Mouse (Mus musculus): Measurements from ENCODE around the gene Dixdc1.
A peak's percentile ranks its signal among the peaks of the same experiment; 100 is the strongest.

The Dixdc1 gene

DNA sequence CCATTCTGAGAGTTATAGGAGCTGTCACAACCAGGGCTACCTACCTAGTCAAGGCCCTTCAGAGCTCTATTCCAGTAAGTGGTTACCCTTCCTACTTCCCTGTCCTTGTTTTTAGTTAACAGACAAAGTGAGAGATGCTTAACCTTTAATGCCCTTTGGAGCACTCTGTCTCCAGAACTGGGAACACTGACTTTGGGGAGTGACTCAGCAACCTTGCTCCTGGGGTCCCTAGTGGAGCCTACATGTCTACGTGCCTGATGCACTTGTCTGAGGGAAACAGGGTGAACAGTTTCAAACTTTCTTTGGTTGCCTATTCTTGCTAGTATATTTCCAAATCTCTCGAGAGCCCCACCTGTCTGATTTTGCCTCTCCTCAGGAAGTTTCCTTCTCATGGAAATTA is 3.4 kb upstream of the Dixdc1 start:
- no peak for DNase-seq

- no peak for DNase-seq
Measured at GRCm38 (mm10) chr9:50742261-50742660, 2.9 kb upstream of the Dixdc1 start.

DNA sequence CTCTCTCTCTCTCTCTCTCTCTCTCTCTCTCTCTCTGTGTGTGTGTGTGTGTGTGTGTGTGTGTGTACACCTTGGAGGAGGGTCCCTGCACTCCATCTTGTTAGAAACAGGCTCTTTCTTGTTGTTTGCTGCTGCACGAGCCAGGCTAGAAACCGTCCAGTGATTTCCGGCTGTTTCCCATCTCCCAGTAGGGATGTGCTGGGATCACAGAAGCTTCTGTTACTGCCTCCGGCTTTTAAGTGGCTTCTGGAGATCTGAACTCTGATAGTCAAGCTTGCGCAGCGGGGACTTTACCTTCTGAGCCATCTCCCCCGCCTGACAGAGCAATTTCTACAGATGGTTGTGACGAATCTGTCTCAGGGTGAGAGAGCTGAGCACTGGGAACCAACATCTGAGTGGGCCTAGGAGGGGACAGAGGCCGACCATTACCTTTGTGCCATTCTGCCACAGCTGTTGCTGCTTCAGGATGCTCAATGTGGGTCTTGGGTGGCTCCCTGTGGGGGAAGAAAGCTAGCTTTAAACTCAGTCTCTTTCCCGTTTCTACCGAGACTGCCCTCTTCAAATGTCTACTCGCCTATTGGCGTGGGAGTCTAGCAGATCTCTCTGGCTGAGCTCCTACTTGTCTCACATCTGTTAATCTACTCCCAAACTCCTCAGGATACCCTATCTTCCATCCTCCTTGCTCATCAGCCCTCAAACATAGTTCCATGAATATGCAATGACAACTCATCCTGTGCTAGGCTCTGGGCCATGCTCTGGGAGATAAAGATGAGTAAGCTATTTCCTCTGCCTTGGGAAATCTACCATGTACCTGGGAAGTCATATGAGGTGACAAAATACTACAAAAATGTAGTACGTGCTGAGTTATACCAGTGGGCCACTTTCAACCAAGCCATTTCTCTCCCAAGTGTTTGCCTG is 1.8 kb upstream of the Dixdc1 start:
- DNase-seq = no peak

DNA sequence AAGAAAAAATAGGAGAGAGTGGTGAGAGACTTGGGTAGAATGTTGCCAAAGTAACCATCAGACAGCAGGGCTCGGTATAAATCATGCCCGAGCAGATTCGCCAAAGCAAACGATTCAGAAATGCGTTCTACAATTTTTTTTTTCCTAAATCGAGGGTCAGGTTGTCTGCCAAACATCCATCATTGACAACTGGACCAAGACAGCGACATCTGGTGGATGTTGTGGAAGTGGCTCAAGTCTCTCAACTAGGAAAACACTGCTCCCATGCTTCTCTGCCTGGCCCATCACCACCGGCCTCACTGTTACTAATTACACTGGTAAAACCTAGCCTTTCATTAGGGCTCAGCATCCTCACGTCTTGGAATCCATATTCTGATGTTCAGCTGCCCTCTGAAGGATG is 4.3 kb downstream of the Dixdc1 start:
- DNase-seq = peak; percentile 73

GRCm38 (mm10) chr9:50732560-50732959 is 6.8 kb downstream of the Dixdc1 start:
- no peak for DNase-seq

GRCm38 (mm10) chr9:50729600-50729999 is 9.7 kb downstream of the Dixdc1 start:
- DNase-seq = peak; percentile 50

- peak; percentile 81 for DNase-seq
Measured at GRCm38 (mm10) chr9:50727925-50728651, 11.2 kb downstream of the Dixdc1 start.

GRCm38 (mm10) chr9:50727171-50727924 is 12.0 kb downstream of the Dixdc1 start:
- DNase-seq = no peak

DNA sequence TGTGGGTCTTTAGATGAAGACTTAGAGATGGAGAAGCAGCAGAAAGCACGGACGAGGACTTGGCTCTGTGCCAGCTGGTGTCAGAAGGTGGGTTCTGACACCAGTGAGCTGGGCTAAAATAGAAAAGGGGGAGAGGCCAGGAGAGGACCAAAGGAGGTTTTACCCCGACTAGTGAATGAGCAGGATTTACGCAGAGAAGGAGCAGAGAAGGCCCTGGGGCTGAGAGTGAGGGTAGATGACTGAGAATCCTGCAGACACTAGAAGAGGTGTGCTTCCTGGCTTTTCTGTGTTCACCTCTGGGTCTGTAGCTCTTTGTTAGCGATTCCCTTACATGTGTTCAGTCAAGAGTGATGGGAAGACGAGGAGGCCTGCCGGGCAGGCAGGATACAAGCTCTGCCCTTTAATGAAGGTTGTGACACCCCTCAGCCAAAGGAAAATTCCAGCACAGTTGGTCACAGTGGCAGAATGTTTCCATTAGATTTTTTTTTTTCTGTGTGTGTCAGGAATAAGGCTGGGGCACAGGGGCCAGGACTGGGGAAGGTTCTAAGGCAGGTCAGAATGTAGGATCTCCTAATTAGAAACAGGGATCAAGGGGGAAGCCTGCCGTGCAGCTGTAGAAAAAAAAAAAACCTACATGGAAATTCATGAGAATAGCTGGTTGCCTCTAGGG is 13.3 kb downstream of the Dixdc1 start:
- DNase-seq = no peak

DNA sequence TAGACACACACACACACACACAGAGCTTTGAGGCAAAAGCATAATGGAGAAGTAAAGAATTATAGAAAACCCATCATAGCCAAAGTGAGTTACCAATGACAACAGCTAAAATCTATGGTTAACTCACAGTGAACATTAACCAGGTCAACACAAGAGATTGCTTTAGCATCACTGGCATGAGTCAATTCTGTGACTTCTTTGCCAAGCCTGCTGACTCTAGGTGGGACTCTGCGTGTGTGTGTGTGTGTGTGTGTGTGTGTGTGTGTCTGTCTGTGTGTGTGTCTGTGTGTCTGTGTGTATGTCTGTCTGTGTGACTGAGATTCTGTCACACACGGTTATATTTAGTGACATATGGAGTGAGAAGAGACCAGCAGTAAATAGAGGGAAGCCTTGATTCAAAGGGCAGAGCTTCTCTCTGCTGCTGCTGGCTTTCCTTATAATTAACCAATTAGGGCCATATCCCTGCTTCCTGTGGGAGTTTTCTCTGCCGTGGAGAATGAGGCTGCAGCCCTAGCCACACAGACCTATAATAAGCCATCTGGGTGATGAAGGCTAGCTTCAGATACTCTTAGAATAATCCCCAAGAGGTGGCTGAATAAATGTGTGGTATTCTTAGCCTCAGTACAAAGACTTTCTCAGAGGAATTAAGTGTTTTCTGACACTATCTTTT is 14.5 kb downstream of the Dixdc1 start:
- no peak for DNase-seq

DNA sequence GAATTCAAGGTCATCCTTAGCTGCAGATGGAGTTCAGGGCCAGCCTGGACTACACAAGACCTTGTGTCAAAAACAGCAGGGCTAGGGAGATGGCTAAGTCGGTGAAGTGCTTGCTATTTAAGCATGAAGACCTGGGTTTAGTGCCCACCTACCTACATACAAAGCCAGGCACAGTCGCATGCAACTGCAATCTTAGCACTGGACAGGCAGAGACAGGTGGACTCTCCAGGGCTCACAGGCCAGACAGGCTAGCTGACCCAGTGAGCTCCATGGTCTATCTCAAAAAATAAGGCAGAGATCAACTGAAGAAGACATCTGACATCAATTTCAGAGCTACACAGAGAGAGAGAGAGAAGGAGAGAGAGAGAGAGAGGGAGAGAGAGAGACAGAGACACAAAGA is 15.2 kb downstream of the Dixdc1 start:
- DNase-seq = no peak

DNA sequence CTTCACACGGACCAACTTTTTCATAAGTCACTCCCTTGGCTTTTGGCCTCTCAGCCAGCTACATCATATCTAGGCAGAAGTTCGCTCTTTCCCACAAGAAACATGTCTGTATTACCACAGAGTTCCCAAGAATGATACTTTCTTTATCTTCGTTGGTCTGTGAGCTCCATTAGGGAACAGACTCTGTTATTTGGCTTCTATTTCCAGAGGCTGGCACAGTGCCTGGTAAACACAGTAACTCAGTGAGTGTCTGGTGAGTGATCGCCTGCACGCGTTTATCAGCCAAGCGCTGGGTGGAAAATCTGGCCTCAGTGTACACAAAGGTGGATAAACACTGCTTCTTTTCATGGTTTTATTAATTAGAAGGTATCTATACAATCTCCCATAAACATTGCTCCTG is 15.9 kb downstream of the Dixdc1 start:
- peak; percentile 78 for DNase-seq

- no peak for DNase-seq
Measured at GRCm38 (mm10) chr9:50722451-50722911, 16.8 kb downstream of the Dixdc1 start.

GRCm38 (mm10) chr9:50721061-50721460 is 18.3 kb downstream of the Dixdc1 start:
- peak; percentile 47 for DNase-seq

- DNase-seq = no peak
Measured at GRCm38 (mm10) chr9:50718878-50719277, 20.4 kb downstream of the Dixdc1 start.

GRCm38 (mm10) chr9:50714188-50714587 is 25.1 kb downstream of the Dixdc1 start:
- no peak for DNase-seq

GRCm38 (mm10) chr9:50711337-50711736 is 28.0 kb downstream of the Dixdc1 start:
- no peak for DNase-seq

- DNase-seq = peak; percentile 51
Measured at GRCm38 (mm10) chr9:50709108-50709507, 30.2 kb downstream of the Dixdc1 start.

- no peak for DNase-seq
Measured at GRCm38 (mm10) chr9:50704907-50705306, 34.4 kb downstream of the Dixdc1 start.

DNA sequence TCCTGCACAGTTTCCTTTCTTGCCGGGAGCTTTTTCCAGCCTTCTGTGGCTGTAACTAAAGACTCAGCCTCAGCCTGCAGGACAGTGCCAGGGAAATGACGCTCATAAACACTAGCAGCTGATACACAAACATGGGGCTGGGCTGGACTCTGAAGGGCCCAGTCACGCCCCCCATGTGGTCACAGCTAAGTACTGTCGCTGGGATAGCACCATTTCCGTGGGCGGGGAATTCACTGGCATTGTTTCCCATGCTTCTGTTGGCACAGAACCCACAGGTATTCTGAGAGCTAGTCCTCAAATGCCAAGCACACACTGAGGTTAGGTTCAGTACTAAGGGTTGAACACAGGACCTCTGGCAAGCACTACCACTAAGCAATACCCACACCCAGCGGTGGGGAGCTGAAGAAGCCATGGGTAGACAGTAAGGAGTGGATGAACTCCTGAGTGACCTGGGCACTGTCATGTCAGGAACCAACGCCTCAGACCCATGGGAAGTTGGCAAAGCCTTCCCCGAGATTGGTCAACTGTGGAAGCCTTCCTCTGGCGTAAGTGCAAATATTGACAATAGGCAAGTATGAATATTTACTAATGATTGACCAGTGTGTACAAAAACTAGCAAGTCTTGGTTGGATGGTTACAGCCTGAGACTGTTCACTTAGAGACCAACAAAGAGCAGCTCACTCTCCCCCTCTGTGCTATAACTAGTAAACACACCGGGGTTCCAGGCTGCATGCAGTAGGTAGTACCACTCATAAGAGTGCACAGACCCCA is 38.2 kb downstream of the Dixdc1 start:
- peak; percentile 50 for DNase-seq

Measured in kidney, postnatal 14 days (tissue).